20 mouse cellular contexts compared by ENCODE assay signal in the genomic region with DNA sequence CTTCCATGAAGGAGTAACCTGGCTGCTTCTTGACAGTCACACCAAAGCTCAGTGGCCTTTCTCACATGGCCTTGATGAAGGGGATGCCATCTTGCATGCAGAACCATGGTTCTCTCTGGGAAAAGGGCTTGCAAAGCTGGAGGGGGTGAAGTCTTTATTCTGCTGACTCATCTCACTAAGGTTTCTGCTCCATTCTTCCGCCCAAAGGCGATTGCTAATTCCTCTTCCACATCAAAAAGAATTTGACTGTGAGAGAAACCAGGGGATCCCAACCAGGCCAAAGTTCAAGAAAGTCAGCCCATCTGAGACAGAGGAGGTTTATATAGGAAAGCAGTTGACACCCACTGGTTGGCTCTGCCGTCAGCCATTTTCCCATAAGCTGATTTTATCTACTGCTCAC. TPM values are rescaled to one million over a fixed set of nuclear protein-coding genes. Genes with fewer than 3 reads are reported as not detected.
A peak's percentile ranks its signal among the peaks of the same experiment; 100 is the strongest.
DNase-seq lines count a peak whose midpoint lies in the region; ATAC-seq and TF ChIP-seq lines count a peak whose summit lies in the region.
"Had no signal": no experiment of that assay in that cellular context is flagged by ENCODE, and none has a peak within 500 bp of the region (broad histone marks: within the 10 kb centered on the region; RNA-seq: fewer than 3 reads in every experiment).

No protein-coding gene starts in this region.

- no peaks in the 10 kb centered on the region for H3K79me2 ChIP-seq in MEL (ENCODE audit: control insufficient read depth, insufficient read depth, low read length, poor library complexity)

- no peak for ATAC-seq in heart, embryonic 16.5 days (replicated peaks; ENCODE audit: extremely low read depth, insufficient read depth, low FRiP score)
- ATAC-seq in midbrain, embryonic 11.5 days (ENCODE audit: low FRiP score) = no peak
- ATAC-seq in midbrain, embryonic 15.5 days (replicated peaks) = no peak
- ATAC-seq: forebrain, embryonic 16.5 days; intestine, embryonic 15.5 days had no signal

- WGBS in heart, embryonic 16.5 days = 47% methylated on average over 3 of the region's 3 CpGs
- WGBS in midbrain, embryonic 11.5 days = 72% methylated on average over 3 of the region's 3 CpGs
- 64% methylated on average over 3 of the region's 3 CpGs for WGBS in midbrain, embryonic 15.5 days

- intact Hi-C loops in heart, postnatal 14 days (cut with DNase I) = no loop called here

- no peak overlapping the region for H3K4me3 ChIP-seq in heart, embryonic 16.5 days (ENCODE audit: low read length)
- no peak overlapping the region for H3K4me3 ChIP-seq in midbrain, embryonic 11.5 days (ENCODE audit: low read depth, low read length)
- no peak overlapping the region for H3K4me3 ChIP-seq in midbrain, embryonic 15.5 days
- H3K4me3 ChIP-seq in MEL (ENCODE audit: control insufficient read depth in 1 of 2, insufficient read depth in 1 of 2, low read depth in 2 of 2, low read length in 2 of 2) = no peak overlapping the region
- H3K4me3 ChIP-seq: embryonic facial prominence, embryonic 13.5 days; forebrain, embryonic 12.5 days; hindbrain, embryonic 10.5 days; intestine, embryonic 15.5 days had no signal

- H3K36me3 ChIP-seq in heart, embryonic 16.5 days (ENCODE audit: control insufficient read depth, insufficient read depth) = no peaks in the 10 kb centered on the region
- no peaks in the 10 kb centered on the region for H3K36me3 ChIP-seq in midbrain, embryonic 11.5 days (ENCODE audit: control insufficient read depth, insufficient read depth, low read length)
- no peaks in the 10 kb centered on the region for H3K36me3 ChIP-seq in midbrain, embryonic 15.5 days (replicated peaks)
- H3K36me3 ChIP-seq in MEL (ENCODE audit: control insufficient read depth in 1 of 2, insufficient read depth in 2 of 2, low read length in 2 of 2) = peaks cover 0 to 21% of the 10 kb centered on the region in 2 experiments; a peak in 2 of 4 replicates
- H3K36me3 ChIP-seq: embryonic facial prominence, embryonic 13.5 days; forebrain, embryonic 12.5 days; G1E; hindbrain, embryonic 10.5 days; intestine, embryonic 15.5 days had no signal

- peaks cover 5% of the 10 kb centered on the region for H3K4me1 ChIP-seq in heart, embryonic 16.5 days (ENCODE audit: control insufficient read depth, insufficient read depth, low read length)
- H3K4me1 ChIP-seq in midbrain, embryonic 11.5 days (ENCODE audit: control insufficient read depth, insufficient read depth, low read length) = no peaks in the 10 kb centered on the region
- H3K4me1 ChIP-seq in midbrain, embryonic 15.5 days = no peaks in the 10 kb centered on the region
- H3K4me1 ChIP-seq in MEL (ENCODE audit: control insufficient read depth in 1 of 2, insufficient read depth in 2 of 2, low read length in 2 of 2) = peaks cover 4 to 35% of the 10 kb centered on the region in 2 experiments
- H3K4me1 ChIP-seq: embryonic facial prominence, embryonic 13.5 days had no signal

- TF ChIP-seq RAD21 in MEL (IDR thresholded peaks at IDR 0.05; ENCODE audit: low read depth, low read length) = no peak

- no peak overlapping the region for H3K9ac ChIP-seq in heart, embryonic 16.5 days (ENCODE audit: low read length)
- no peak overlapping the region for H3K9ac ChIP-seq in midbrain, embryonic 11.5 days (ENCODE audit: low read length)
- H3K9ac ChIP-seq in midbrain, embryonic 15.5 days = no peak overlapping the region
- no peak overlapping the region for H3K9ac ChIP-seq in MEL (ENCODE audit: control insufficient read depth, low read depth, low read length, poor library complexity, severe bottlenecking)
- H3K9ac ChIP-seq: embryonic facial prominence, embryonic 13.5 days; forebrain, embryonic 12.5 days; hindbrain, embryonic 14.5 days; intestine, embryonic 15.5 days had no signal

- no peaks in the 10 kb centered on the region for H3K27me3 ChIP-seq in heart, embryonic 16.5 days (ENCODE audit: control insufficient read depth, insufficient read depth, low read length)
- H3K27me3 ChIP-seq in midbrain, embryonic 11.5 days (ENCODE audit: control insufficient read depth, insufficient read depth, low read length) = no peaks in the 10 kb centered on the region
- no peaks in the 10 kb centered on the region for H3K27me3 ChIP-seq in midbrain, embryonic 15.5 days (replicated peaks)
- H3K27me3 ChIP-seq in MEL (ENCODE audit: control insufficient read depth in 1 of 2, insufficient read depth in 2 of 2, low read length in 2 of 2) = no peaks in the 10 kb centered on the region
- H3K27me3 ChIP-seq: CH12.LX; embryonic facial prominence, embryonic 13.5 days; forebrain, embryonic 12.5 days; intestine, embryonic 15.5 days had no signal

- TF ChIP-seq CTCF in MEL (IDR thresholded peaks at IDR 0.05 in 2 of 3, conservative IDR thresholded peaks at IDR 0.05 in 1 of 3; ENCODE audit: control insufficient read depth in 1 of 3, insufficient read depth in 1 of 3, low read depth in 2 of 3, low read length in 3 of 3, poor library complexity in 1 of 3, severe bottlenecking in 1 of 3) = no peak

- 0 out of 2 replicates have a peak overlapping the region, but pooled peaks have one; percentile 9 for H3K27ac ChIP-seq in heart, embryonic 16.5 days (ENCODE audit: low read length)
- H3K27ac ChIP-seq in midbrain, embryonic 11.5 days (ENCODE audit: low read depth, low read length) = no peak overlapping the region
- H3K27ac ChIP-seq in midbrain, embryonic 15.5 days = no peak overlapping the region
- H3K27ac ChIP-seq in MEL (ENCODE audit: control insufficient read depth, low read depth, low read length) = no peak overlapping the region
- H3K27ac ChIP-seq: embryonic facial prominence, embryonic 13.5 days; forebrain, embryonic 12.5 days; hindbrain, embryonic 10.5 days; hindbrain, embryonic 14.5 days; intestine, embryonic 15.5 days had no signal

- no peak for DNase-seq in heart, postnatal 14 days
- peak; percentile 49 for DNase-seq in midbrain, embryonic 11.5 days (ENCODE audit: low spot score, missing footprints)
- no peak for DNase-seq in MEL (ENCODE audit: low read depth, low spot score)
- no peak for DNase-seq in gastrocnemius, postnatal 10 days
- DNase-seq: adrenal gland, adult 2 months; adrenal gland, postnatal 25 days; cerebellum, adult 18-20 months; cerebellum, adult 9-11 months; cerebellum, postnatal 36 days; gastrocnemius, postnatal 25 days had no signal

- TF ChIP-seq EP300 in MEL (IDR thresholded peaks at IDR 0.05; ENCODE audit: low read depth in 1 of 2, low read length in 2 of 2) = no peak

- TF ChIP-seq POLR2A in MEL (IDR thresholded peaks at IDR 0.05; ENCODE audit: control insufficient read depth in 1 of 2, insufficient read depth in 1 of 2, low read depth in 1 of 2, low read length in 2 of 2, poor library complexity in 1 of 2) = no peak

- H3K9me3 ChIP-seq in heart, embryonic 16.5 days (replicated peaks; ENCODE audit: control insufficient read depth, low read length) = peaks cover 6% of the 10 kb centered on the region; the same call in 1 of the 2 replicates
- no peaks in the 10 kb centered on the region for H3K9me3 ChIP-seq in midbrain, embryonic 11.5 days (ENCODE audit: control insufficient read depth, low read length)
- H3K9me3 ChIP-seq in midbrain, embryonic 15.5 days = no peaks in the 10 kb centered on the region
- no peaks in the 10 kb centered on the region for H3K9me3 ChIP-seq in MEL (replicated peaks; ENCODE audit: insufficient read depth, low read length)
- H3K9me3 ChIP-seq: forebrain, embryonic 12.5 days; hindbrain, embryonic 10.5 days; intestine, embryonic 15.5 days had no signal

- H3K4me2 ChIP-seq in heart, embryonic 16.5 days (ENCODE audit: low read depth, low read length) = no peak overlapping the region
- no peak overlapping the region for H3K4me2 ChIP-seq in midbrain, embryonic 11.5 days
- H3K4me2 ChIP-seq in midbrain, embryonic 15.5 days = no peak overlapping the region
- H3K4me2 ChIP-seq: embryonic facial prominence, embryonic 13.5 days; forebrain, embryonic 12.5 days; hindbrain, embryonic 14.5 days; intestine, embryonic 15.5 days had no signal

TF ChIP-seq in MEL, 35 proteins besides CTCF, POLR2A, EP300 and RAD21:
- TF ChIP-seq MAFK (IDR thresholded peaks at IDR 0.05; ENCODE audit: borderline replicate concordance, low read depth, low read length) (peak; percentile 15; the same call in 1 of the 2 replicates), SIN3A (IDR thresholded peaks at IDR 0.05; ENCODE audit: low read length) (no peak), NRF1 (IDR thresholded peaks at IDR 0.05; ENCODE audit: insufficient read depth, low read depth, low read length, poor library complexity, severe bottlenecking) (no peak), ZKSCAN1 (IDR thresholded peaks at IDR 0.05; ENCODE audit: low read depth, low read length) (no peak), JUND (IDR thresholded peaks at IDR 0.05; ENCODE audit: low read depth, low read length) (no peak), MEF2A (IDR thresholded peaks at IDR 0.05; ENCODE audit: extremely low read depth, insufficient replicate concordance, low read depth, low read length, poor library complexity, severe bottlenecking) (no peak)
TF ChIP-seq in MEL: peak in this region for 1.

RNA-seq across cellular contexts. Expression of gene Hsph1, which starts 46.2 kb away (rescaled TPM):
- polyA plus RNA-seq in heart, embryonic 16.5 days (2015; fragmentation: Nextera tagmentation; extraction: Ambion mirVana) = 27.7 and 29.1 TPM in 2 replicates
- 10 to 100 TPM; 23.0 to 28.5 TPM for total RNA-seq in heart, postnatal 14 days (2021)
- 131 and 145 TPM in 2 replicates for polyA plus RNA-seq in midbrain, embryonic 11.5 days (2014; fragmentation: Nextera tagmentation; extraction: Ambion mirVana)
- polyA plus RNA-seq in midbrain, embryonic 15.5 days (2015; fragmentation: Nextera tagmentation; extraction: Ambion mirVana) = 103 and 105 TPM in 2 replicates
- total RNA-seq in MEL (2012; rRNA removed) = 170 and 176 TPM in 2 replicates
- 100 to 1,000 TPM; 300 to 388 TPM for polyA plus RNA-seq in MEL (2012; ENCODE audit: insufficient read depth in 1 of 2, insufficient read length in 2 of 2, low read depth in 1 of 2, low replicate concordance in 2 of 2, missing spikeins in 1 of 2)
- 10 to 100 TPM; 30.0 to 37.7 TPM for total RNA-seq in gastrocnemius, postnatal 10 days (2021)
